Mouse (Mus musculus) bone marrow, adult 2 months (tissue): Measurements from ENCODE around the gene Map7.

ENCODE experiments used
- CTCF ChIP-seq: fragments of 200-500 bp; IDR thresholded peaks from 2 replicates; pipeline ENCODE4 v1.5.1; 2011; ENCODE audit warnings: low read length, control low read depth; ENCODE audit not compliant: control insufficient read depth, insufficient read depth
- POLR2A ChIP-seq: fragments of 200-500 bp; IDR thresholded peaks from 2 replicates; pipeline ENCODE4 v1.6.1; 2011; ENCODE audit warnings: low read depth, mild to moderate bottlenecking, control low read depth, low read length, borderline replicate concordance; ENCODE audit not compliant: control insufficient read depth

GRCm38 (mm10) chr10:20167467-20167866, 19.2 kb downstream of the Map7 start:
- TF ChIP-seq POLR2A (no peak), CTCF (no peak)
